Mouse (Mus musculus): ENCODE results near the gene Olfr743. TPM values are rescaled to one million over a fixed set of nuclear protein-coding genes. Genes with fewer than 3 reads are reported as not detected.
"Not testable (repeated sequence)": the region's sequence is repeated elsewhere in the genome, so short reads cannot be mapped to it uniquely, and the experiment has no call there.

Olfr743 gene
- polyA plus RNA-seq (2016; fragmentation: Nextera tagmentation; extraction: Ambion mirVana): not detected in 2 replicates

DNA sequence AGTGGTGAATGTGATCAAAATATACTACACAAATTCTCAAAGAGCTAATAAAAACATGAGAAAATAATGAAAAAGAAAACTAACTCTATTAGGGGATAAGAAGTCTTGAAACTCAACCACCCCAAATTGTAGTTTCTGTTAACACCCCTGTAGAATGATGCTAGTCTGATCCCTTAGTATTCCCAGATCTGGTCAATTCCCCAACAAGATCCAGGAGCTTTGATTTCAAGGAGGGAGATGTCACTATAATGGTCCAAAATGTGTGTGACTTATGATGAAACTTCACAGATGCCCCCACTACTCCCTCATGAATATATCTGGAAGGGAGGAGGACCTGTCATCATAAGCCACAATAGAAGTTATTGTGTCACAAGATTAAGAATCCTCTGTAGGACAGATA, at the start of gene Olfr743:
TSS of gene Olfr743 (plus strand) at position 301 of the 400 bp plus-strand sequence.
- Histone ChIP-seq H3K36me3 (no peaks in the 10 kb centered on the region), H3K9ac (no peak within 1 kb of the TSS), H3K27me3 (no peaks in the 10 kb centered on the region), H3K27ac (no peak within 1 kb of the TSS), H3K4me3 (no peak within 1 kb of the TSS), H3K4me1 (no peaks in the 10 kb centered on the region), H3K9me3 (no peaks in the 10 kb centered on the region), H3K4me2 (replicated peaks) (no peak within 1 kb of the TSS)
- no peak for ATAC-seq (ENCODE audit: insufficient number of reproducible peaks, insufficient read depth, low FRiP score, low TSS enrichment)

DNA sequence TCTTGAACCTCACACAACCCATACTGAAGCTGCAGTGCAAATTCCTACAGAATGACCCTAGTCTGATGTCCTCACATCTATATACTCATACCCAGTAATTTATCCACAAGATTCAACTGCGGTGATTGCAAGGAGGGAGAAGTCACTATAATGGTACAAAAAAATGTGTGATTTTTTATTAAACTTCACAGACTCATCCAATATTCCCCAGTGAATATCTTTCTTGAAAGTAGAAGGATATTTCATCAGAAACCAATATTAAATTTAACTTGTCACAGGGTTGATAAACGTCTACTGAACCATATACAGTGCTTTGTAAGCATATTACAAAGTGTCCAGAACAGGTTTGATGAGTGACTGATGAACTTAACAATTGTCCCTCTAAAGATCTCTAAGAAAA, 49.2 kb upstream of the Olfr743 start, which contains the start of gene Olfr741:
TSS of gene Olfr741 (plus strand) at position 301 of the 400 bp plus-strand sequence.
- ATAC-seq (ENCODE audit: insufficient number of reproducible peaks, insufficient read depth, low FRiP score, low TSS enrichment): no peak
- Histone ChIP-seq H3K9me3 (no peaks in the 10 kb centered on the region), H3K4me1 (no peaks in the 10 kb centered on the region), H3K36me3 (no peaks in the 10 kb centered on the region), H3K4me3 (no peak within 1 kb of the TSS), H3K27ac (no peak within 1 kb of the TSS), H3K27me3 (no peaks in the 10 kb centered on the region), H3K9ac (no peak within 1 kb of the TSS), H3K4me2 (replicated peaks) (no peak within 1 kb of the TSS)
- WGBS: 74% methylated on average over 2 of the region's 2 CpGs

DNA sequence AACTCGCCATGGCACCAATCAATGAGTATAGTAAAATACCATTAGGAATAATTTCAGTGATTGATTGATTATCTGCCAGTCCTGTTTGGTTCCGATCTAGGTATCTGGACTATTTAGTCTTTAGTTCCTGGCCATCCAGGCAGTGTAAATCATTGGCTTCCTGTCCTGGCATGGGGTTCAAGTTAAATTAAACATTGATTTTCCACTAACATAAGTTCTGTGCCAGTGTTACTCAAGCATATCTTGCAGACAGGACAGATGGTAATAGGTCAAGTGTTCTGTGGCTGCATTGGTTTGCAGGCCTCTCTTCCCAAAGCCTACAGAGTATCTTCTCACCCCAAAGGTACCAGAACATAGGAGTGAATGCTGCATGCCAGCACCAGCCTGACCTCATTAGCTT, 43.2 kb upstream of the Olfr743 start:
- whole genome bisulfite sequencing: 79% methylated on average over 2 of the region's 2 CpGs
- Histone ChIP-seq H3K9ac (no peak overlapping the region), H3K27me3 (no peaks in the 10 kb centered on the region), H3K27ac (no peak overlapping the region), H3K9me3 (no peaks in the 10 kb centered on the region), H3K4me3 (no peak overlapping the region), H3K36me3 (no peaks in the 10 kb centered on the region), H3K4me1 (no peaks in the 10 kb centered on the region), H3K4me2 (replicated peaks) (no peak overlapping the region)
- no peak for ATAC-seq (ENCODE audit: insufficient number of reproducible peaks, insufficient read depth, low FRiP score, low TSS enrichment)

DNA sequence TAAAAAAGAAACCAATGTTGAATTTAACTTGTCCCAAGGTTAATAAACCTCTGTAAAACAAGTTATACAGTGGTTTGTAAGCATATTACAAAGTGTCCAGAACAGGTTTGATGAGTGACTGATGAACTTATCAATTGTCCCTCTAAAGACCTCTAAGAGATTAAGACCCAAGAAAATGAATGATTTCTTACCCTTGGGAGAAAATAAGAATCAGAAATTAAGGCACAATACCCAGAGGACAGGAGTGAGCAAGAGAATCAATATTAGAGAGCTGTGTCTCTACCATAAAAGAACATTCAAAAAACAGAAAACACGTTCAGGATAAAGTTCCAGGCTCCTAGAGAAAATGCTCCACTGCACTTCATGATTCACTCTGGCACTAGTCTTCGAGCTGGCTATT, 18.3 kb upstream of the Olfr743 start, which contains the start of gene Olfr742:
TSS of gene Olfr742 (plus strand) at position 301 of the 400 bp plus-strand sequence.
- no peak for ATAC-seq (ENCODE audit: insufficient number of reproducible peaks, insufficient read depth, low FRiP score, low TSS enrichment)

DNA sequence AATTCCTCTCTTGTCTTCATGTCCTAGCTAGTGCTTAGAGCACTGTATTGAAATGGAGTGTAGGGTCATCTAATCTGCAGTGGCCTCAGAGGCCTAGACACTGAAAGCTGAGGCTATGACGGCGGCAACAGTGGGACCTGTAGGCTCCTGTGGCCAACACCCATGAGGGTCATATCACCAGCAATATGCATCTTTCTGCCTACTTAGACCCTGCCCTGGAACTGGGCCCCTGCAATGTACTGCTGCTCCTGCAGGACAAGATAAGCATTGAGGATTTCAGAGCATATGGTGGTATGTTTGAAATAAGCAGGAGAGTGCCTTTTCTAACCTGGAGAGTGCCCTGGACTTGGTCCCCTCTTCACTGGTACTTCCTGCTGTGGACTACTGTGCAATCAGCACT, 31.1 kb downstream of the Olfr743 start:
- no peak for ATAC-seq (ENCODE audit: insufficient number of reproducible peaks, insufficient read depth, low FRiP score, low TSS enrichment)

More for the DNA sequence above, 18.3 kb upstream of the Olfr743 start, which contains the start of gene Olfr742:
- Histone ChIP-seq H3K36me3 (no peaks in the 10 kb centered on the region), H3K27me3 (no peaks in the 10 kb centered on the region), H3K4me1 (no peaks in the 10 kb centered on the region), H3K9ac (no peak within 1 kb of the TSS), H3K27ac (no peak within 1 kb of the TSS), H3K9me3 (no peaks in the 10 kb centered on the region), H3K4me2 (replicated peaks) (no peak within 1 kb of the TSS), H3K4me3 (no peak within 1 kb of the TSS)
- 58% methylated on average over 2 of the region's 2 CpGs for WGBS

DNA sequence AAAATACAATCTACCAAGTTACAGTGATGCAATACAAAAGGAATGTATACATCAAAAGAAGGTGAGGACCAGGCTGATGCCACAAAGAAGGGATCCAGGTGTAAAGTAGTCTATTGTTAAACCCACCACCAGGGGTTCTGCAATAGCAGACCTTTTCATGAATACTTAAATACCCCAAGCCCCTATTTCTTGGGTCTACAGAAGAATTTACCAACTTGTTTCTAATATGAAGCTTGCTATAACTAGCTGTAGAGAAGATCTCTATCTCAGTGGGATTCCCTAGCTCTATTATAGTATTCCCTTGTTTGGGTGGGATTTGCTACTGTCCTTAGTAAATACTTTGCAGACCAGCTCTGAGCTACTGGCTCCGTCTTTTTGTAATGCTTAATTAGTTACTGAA, 51.4 kb downstream of the Olfr743 start:
- 69% methylated on average over 1 of the region's 1 CpGs for WGBS
- not testable (repeated sequence) for H3K27ac ChIP-seq; H3K4me1 ChIP-seq; H3K4me2 ChIP-seq (replicated peaks); H3K9ac ChIP-seq; H3K36me3 ChIP-seq; ATAC-seq (ENCODE audit: insufficient number of reproducible peaks, insufficient read depth, low FRiP score, low TSS enrichment); H3K27me3 ChIP-seq; H3K4me3 ChIP-seq; H3K9me3 ChIP-seq

More for the DNA sequence above, 31.1 kb downstream of the Olfr743 start:
- Histone ChIP-seq H3K4me1 (no peaks in the 10 kb centered on the region), H3K9ac (no peak overlapping the region), H3K27ac (no peak overlapping the region), H3K9me3 (0 out of 2 replicates have a peak, but pooled peaks cover 4% of the 10 kb centered on the region), H3K4me3 (no peak overlapping the region), H3K27me3 (no peaks in the 10 kb centered on the region), H3K36me3 (no peaks in the 10 kb centered on the region), H3K4me2 (replicated peaks) (no peak overlapping the region)
- 94% methylated on average over 2 of the region's 2 CpGs for WGBS

Other genes starting within 250 kb of the Olfr743 start
- gene Olfr732, start 237.6 kb upstream of the Olfr743 start, polyA plus RNA-seq (2016; fragmentation: Nextera tagmentation; extraction: Ambion mirVana): not detected in 2 replicates
- not detected in 2 replicates for gene Olfr733, start 220.3 kb upstream of the Olfr743 start, polyA plus RNA-seq (2016; fragmentation: Nextera tagmentation; extraction: Ambion mirVana)
- gene Olfr734, start 195.1 kb upstream of the Olfr743 start, polyA plus RNA-seq (2016; fragmentation: Nextera tagmentation; extraction: Ambion mirVana): not detected in 2 replicates
- gene Olfr735, start 173.0 kb upstream of the Olfr743 start, polyA plus RNA-seq (2016; fragmentation: Nextera tagmentation; extraction: Ambion mirVana): not detected in 2 replicates
- not detected in 2 replicates for gene Tlr11, start 163.9 kb upstream of the Olfr743 start, polyA plus RNA-seq (2016; fragmentation: Nextera tagmentation; extraction: Ambion mirVana)
- gene Olfr736, start 140.7 kb upstream of the Olfr743 start, polyA plus RNA-seq (2016; fragmentation: Nextera tagmentation; extraction: Ambion mirVana): 0.12 TPM in 1 of 2 replicates, not detected in the other
- gene Olfr738, start 114.3 kb upstream of the Olfr743 start, polyA plus RNA-seq (2016; fragmentation: Nextera tagmentation; extraction: Ambion mirVana): not detected in 2 replicates
- not detected in 2 replicates for gene Olfr739, start 103.2 kb upstream of the Olfr743 start, polyA plus RNA-seq (2016; fragmentation: Nextera tagmentation; extraction: Ambion mirVana)
- gene Olfr740, start 76.3 kb upstream of the Olfr743 start, polyA plus RNA-seq (2016; fragmentation: Nextera tagmentation; extraction: Ambion mirVana): not detected in 2 replicates
- gene Olfr741, start 49.1 kb upstream of the Olfr743 start, polyA plus RNA-seq (2016; fragmentation: Nextera tagmentation; extraction: Ambion mirVana): not detected in 2 replicates
- gene Olfr742, start 18.2 kb upstream of the Olfr743 start, polyA plus RNA-seq (2016; fragmentation: Nextera tagmentation; extraction: Ambion mirVana): not detected in 2 replicates
- gene Olfr744, start 93.0 kb downstream of the Olfr743 start, polyA plus RNA-seq (2016; fragmentation: Nextera tagmentation; extraction: Ambion mirVana): not detected in 2 replicates
- 0.08 and 0.19 TPM in 2 replicates for gene Olfr745, start 117.5 kb downstream of the Olfr743 start, polyA plus RNA-seq (2016; fragmentation: Nextera tagmentation; extraction: Ambion mirVana)
- gene Olfr746, start 125.2 kb downstream of the Olfr743 start, polyA plus RNA-seq (2016; fragmentation: Nextera tagmentation; extraction: Ambion mirVana): not detected in 2 replicates
- not detected in 2 replicates for gene Olfr747, start 171.4 kb downstream of the Olfr743 start, polyA plus RNA-seq (2016; fragmentation: Nextera tagmentation; extraction: Ambion mirVana)
- gene Olfr748, start 185.5 kb downstream of the Olfr743 start, polyA plus RNA-seq (2016; fragmentation: Nextera tagmentation; extraction: Ambion mirVana): not detected in 2 replicates
- not detected in 2 replicates for gene Olfr749, start 223.3 kb downstream of the Olfr743 start, polyA plus RNA-seq (2016; fragmentation: Nextera tagmentation; extraction: Ambion mirVana)

Measured in embryonic facial prominence, embryonic 12.5 days (tissue).